Mouse (Mus musculus): Measurements from ENCODE around the gene Fbl. TPM values are rescaled to one million over a fixed set of nuclear protein-coding genes. Genes with fewer than 3 reads are reported as not detected.

Gene Fbl
- total and polyA plus RNA-seq, 2 experiments from 2014 or later, result 40.4 to 91.3 TPM

GRCm38 (mm10) chr7:28191903-28192302 lies 22.4 kb downstream of the Fbl start:
- no peak overlapping the region for H3K4me3 ChIP-seq (ENCODE audit: low read depth, low read length)
- H3K9me3 ChIP-seq (ENCODE audit: low read length), result no peaks in the 10 kb centered on the region
- DNase-seq (no peak), ATAC-seq (no peak)
- 100% methylated on average over 1 of the region's 1 CpGs for WGBS
- no peak overlapping the region for H3K27ac ChIP-seq (ENCODE audit: low read depth, low read length)
- TF ChIP-seq CTCF (IDR thresholded peaks at IDR 0.05; ENCODE audit: low read depth), result no peak
- H3K9ac ChIP-seq, result no peak overlapping the region
- no peak overlapping the region for H3K4me2 ChIP-seq (ENCODE audit: low read depth)
- peaks cover 56% of the 10 kb centered on the region for H3K36me3 ChIP-seq (ENCODE audit: insufficient read depth)
- H3K4me1 ChIP-seq (ENCODE audit: insufficient read depth), result no peaks in the 10 kb centered on the region
- no peaks in the 10 kb centered on the region for H3K27me3 ChIP-seq (ENCODE audit: insufficient read depth, low read length)

- ATAC-seq (no peak), DNase-seq (no peak)
- Histone ChIP-seq H3K4me1 (ENCODE audit: insufficient read depth) (no peaks in the 10 kb centered on the region), H3K9ac (no peak overlapping the region), H3K4me3 (ENCODE audit: low read depth, low read length) (no peak overlapping the region), H3K36me3 (ENCODE audit: insufficient read depth) (peaks cover 29% of the 10 kb centered on the region), H3K27ac (ENCODE audit: low read depth, low read length) (no peak overlapping the region), H3K27me3 (ENCODE audit: insufficient read depth, low read length) (no peaks in the 10 kb centered on the region), H3K4me2 (ENCODE audit: low read depth) (no peak overlapping the region), H3K9me3 (ENCODE audit: low read length) (no peaks in the 10 kb centered on the region)
- 86% methylated on average over 5 of the region's 5 CpGs for WGBS
- TF ChIP-seq CTCF (IDR thresholded peaks at IDR 0.05; ENCODE audit: low read depth), result no peak
Observed at GRCm38 (mm10) chr7:28195414-28196098, 26.0 kb downstream of the Fbl start.

- Histone ChIP-seq H3K36me3 (ENCODE audit: insufficient read depth) (peaks cover 22% of the 10 kb centered on the region), H3K4me3 (ENCODE audit: low read depth, low read length) (no peak overlapping the region), H3K9me3 (ENCODE audit: low read length) (no peaks in the 10 kb centered on the region), H3K9ac (no peak overlapping the region), H3K27ac (ENCODE audit: low read depth, low read length) (no peak overlapping the region), H3K4me1 (ENCODE audit: insufficient read depth) (no peaks in the 10 kb centered on the region), H3K27me3 (ENCODE audit: insufficient read depth, low read length) (no peaks in the 10 kb centered on the region), H3K4me2 (ENCODE audit: low read depth) (no peak overlapping the region)
- no peak for ATAC-seq
- 81% methylated on average over 14 of the region's 14 CpGs for WGBS
- TF ChIP-seq CTCF (IDR thresholded peaks at IDR 0.05; ENCODE audit: low read depth), result no peak
- DNase-seq, result no peak
Observed at GRCm38 (mm10) chr7:28196528-28196927, 27.0 kb downstream of the Fbl start.

DNA sequence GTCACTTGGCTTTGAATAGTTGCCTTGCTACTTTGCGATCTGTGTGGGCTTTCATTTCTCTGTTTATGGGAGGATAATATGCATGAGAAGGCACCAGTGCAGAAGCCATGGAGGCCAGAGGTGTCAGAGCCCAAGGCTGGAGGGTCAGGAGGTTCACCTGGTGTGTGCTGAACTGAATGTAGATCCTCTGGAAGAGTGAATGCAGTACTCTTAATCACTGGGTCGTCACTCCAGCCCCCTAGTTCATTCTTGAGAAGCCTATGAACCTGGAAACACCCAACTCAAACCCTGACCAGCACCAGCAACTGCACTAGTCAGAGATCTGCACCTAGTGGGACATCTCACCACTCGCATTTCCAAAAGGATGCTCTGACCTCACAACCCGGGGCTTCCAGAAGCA lies 29.5 kb downstream of the Fbl start:
- H3K9ac ChIP-seq, result no peak overlapping the region
- H3K36me3 ChIP-seq (ENCODE audit: insufficient read depth), result peaks cover 15% of the 10 kb centered on the region
- DNase-seq, result no peak
- no peak for TF ChIP-seq CTCF (IDR thresholded peaks at IDR 0.05; ENCODE audit: low read depth)
- H3K27ac ChIP-seq (ENCODE audit: low read depth, low read length), result no peak overlapping the region
- no peaks in the 10 kb centered on the region for H3K27me3 ChIP-seq (ENCODE audit: insufficient read depth, low read length)
- no peak overlapping the region for H3K4me3 ChIP-seq (ENCODE audit: low read depth, low read length)
- ATAC-seq, result no peak
- no peaks in the 10 kb centered on the region for H3K9me3 ChIP-seq (ENCODE audit: low read length)
- WGBS, result 76% methylated on average over 4 of the region's 4 CpGs
- no peak overlapping the region for H3K4me2 ChIP-seq (ENCODE audit: low read depth)
- no peaks in the 10 kb centered on the region for H3K4me1 ChIP-seq (ENCODE audit: insufficient read depth)

- ATAC-seq, result no peak
- 67% methylated on average over 19 of the region's 19 CpGs for WGBS
- H3K27ac ChIP-seq (ENCODE audit: low read depth, low read length), result no peak overlapping the region
- H3K9ac ChIP-seq, result no peak overlapping the region
- H3K4me1 ChIP-seq (ENCODE audit: insufficient read depth), result no peaks in the 10 kb centered on the region
- no peaks in the 10 kb centered on the region for H3K27me3 ChIP-seq (ENCODE audit: insufficient read depth, low read length)
- no peak for DNase-seq
- no peak overlapping the region for H3K4me2 ChIP-seq (ENCODE audit: low read depth)
- no peaks in the 10 kb centered on the region for H3K9me3 ChIP-seq (ENCODE audit: low read length)
- H3K4me3 ChIP-seq (ENCODE audit: low read depth, low read length), result no peak overlapping the region
- no peak for TF ChIP-seq CTCF (IDR thresholded peaks at IDR 0.05; ENCODE audit: low read depth)
- H3K36me3 ChIP-seq (ENCODE audit: insufficient read depth), result no peaks in the 10 kb centered on the region
Observed at GRCm38 (mm10) chr7:28203207-28204108, 33.9 kb downstream of the Fbl start.

GRCm38 (mm10) chr7:28206044-28206600 lies 36.6 kb downstream of the Fbl start:
- ATAC-seq (no peak), DNase-seq (no peak)
- Histone ChIP-seq H3K4me2 (ENCODE audit: low read depth) (no peak overlapping the region), H3K9me3 (ENCODE audit: low read length) (no peaks in the 10 kb centered on the region), H3K4me1 (ENCODE audit: insufficient read depth) (no peaks in the 10 kb centered on the region), H3K9ac (no peak overlapping the region), H3K27ac (ENCODE audit: low read depth, low read length) (no peak overlapping the region), H3K4me3 (ENCODE audit: low read depth, low read length) (no peak overlapping the region), H3K36me3 (ENCODE audit: insufficient read depth) (no peaks in the 10 kb centered on the region), H3K27me3 (ENCODE audit: insufficient read depth, low read length) (no peaks in the 10 kb centered on the region)
- no peak for TF ChIP-seq CTCF (IDR thresholded peaks at IDR 0.05; ENCODE audit: low read depth)
- 71% methylated on average over 4 of the region's 4 CpGs for WGBS
